Mouse (Mus musculus) midbrain, embryonic 15.5 days (tissue): ENCODE measurements around the gene Gtse1. TPM values are rescaled to one million over a fixed set of nuclear protein-coding genes. Genes with fewer than 3 reads are reported as not detected.

ENCODE experiments used
- ATAC-seq: fragments of 200-750 bp; cut with Nextera tagmentation; replicated peaks from 2 replicates; pipeline ENCODE4 v1.8.0; 2017; ENCODE audit warnings: moderate TSS enrichment
- H3K27ac ChIP-seq: fragments of 300-500 bp; sonication (generic); 2 replicates; pipeline ENCODE4 v1.5.1; 2015; ENCODE audit warnings: mild to moderate bottlenecking, inconsistent platforms
- H3K27me3 ChIP-seq: fragments of 300-500 bp; sonication (generic); replicated peaks from 2 replicates; pipeline ENCODE4 v1.6.1; 2015; ENCODE audit warnings: inconsistent platforms
- H3K36me3 ChIP-seq: fragments of 300-500 bp; sonication (generic); replicated peaks from 2 replicates; pipeline ENCODE4 v1.6.1; 2015; ENCODE audit warnings: inconsistent platforms
- H3K4me1 ChIP-seq: fragments of 300-500 bp; sonication (generic); 2 replicates; pipeline ENCODE4 v1.6.1; 2015; ENCODE audit warnings: inconsistent platforms
- H3K4me2 ChIP-seq: fragments of 300-500 bp; sonication (generic); 2 replicates; pipeline ENCODE4 v1.6.1; 2015; ENCODE audit warnings: inconsistent platforms, mild to moderate bottlenecking, moderate library complexity
- H3K4me3 ChIP-seq: fragments of 300-500 bp; sonication (generic); 2 replicates; pipeline ENCODE4 v1.5.1; 2015; ENCODE audit warnings: mild to moderate bottlenecking, inconsistent platforms
- H3K9ac ChIP-seq: fragments of 300-500 bp; sonication (generic); 2 replicates; pipeline ENCODE4 v1.6.1; 2015; ENCODE audit warnings: mild to moderate bottlenecking, inconsistent platforms
- H3K9me3 ChIP-seq: fragments of 300-500 bp; sonication (generic); 2 replicates; pipeline ENCODE4 v1.6.1; 2016; ENCODE audit warnings: inconsistent platforms
- WGBS: fragments of 180-500 bp; shearing (Covaris S2); methylation state at CpG from one replicate; pipeline ENCODE4 v1.1.7; 2015; ENCODE audit warnings: mixed read lengths; 5-methylcytosine and 5-hydroxymethylcytosine counted together
- polyA plus RNA-seq: library from polyadenylated mRNA; unstranded; fragments of >200 nt; fragmentation: Nextera tagmentation; extraction: Ambion mirVana; gene quantifications from 2 replicates; pipeline ENCODE4 v1.2.1, GENCODE M21; 2015

The Gtse1 gene
- polyA plus RNA-seq, 1 experiment from 2014 or later = 4.2 TPM

GRCm38 (mm10) chr15:85908660-85909491 is 49.3 kb downstream of the Gtse1 start:
- no peaks in the 10 kb centered on the region for H3K27me3 ChIP-seq
- H3K9ac ChIP-seq = no peak overlapping the region
- no peaks in the 10 kb centered on the region for H3K9me3 ChIP-seq
- H3K4me2 ChIP-seq = no peak overlapping the region
- no peak overlapping the region for H3K27ac ChIP-seq
- H3K4me1 ChIP-seq = 0 out of 2 replicates have a peak, but pooled peaks cover 3% of the 10 kb centered on the region
- WGBS = 95% methylated on average over 7 of the region's 7 CpGs
- ATAC-seq = no peak
- H3K36me3 ChIP-seq = no peaks in the 10 kb centered on the region
- no peak overlapping the region for H3K4me3 ChIP-seq

- Histone ChIP-seq H3K36me3 (no peaks in the 10 kb centered on the region), H3K27ac (no peak overlapping the region), H3K4me2 (no peak overlapping the region), H3K27me3 (no peaks in the 10 kb centered on the region), H3K4me1 (0 out of 2 replicates have a peak, but pooled peaks cover 3% of the 10 kb centered on the region), H3K9me3 (no peaks in the 10 kb centered on the region), H3K4me3 (no peak overlapping the region), H3K9ac (no peak overlapping the region)
- WGBS = 94% methylated on average over 3 of the region's 3 CpGs
- no peak for ATAC-seq
These were observed 49.9 kb downstream of the Gtse1 start for GRCm38 (mm10) chr15:85909492-85909829.

GRCm38 (mm10) chr15:85909931-85910330 is 50.4 kb downstream of the Gtse1 start:
- Histone ChIP-seq H3K4me3 (no peak overlapping the region), H3K27ac (no peak overlapping the region), H3K9ac (no peak overlapping the region), H3K27me3 (no peaks in the 10 kb centered on the region), H3K36me3 (no peaks in the 10 kb centered on the region), H3K4me1 (0 out of 2 replicates have a peak, but pooled peaks cover 3% of the 10 kb centered on the region), H3K4me2 (no peak overlapping the region), H3K9me3 (no peaks in the 10 kb centered on the region)
- 65% methylated on average over 10 of the region's 10 CpGs for WGBS
- no peak for ATAC-seq

- WGBS = 39% methylated on average over 2 of the region's 2 CpGs
- Histone ChIP-seq H3K36me3 (no peaks in the 10 kb centered on the region), H3K27ac (no peak overlapping the region), H3K9ac (no peak overlapping the region), H3K27me3 (no peaks in the 10 kb centered on the region), H3K4me2 (no peak overlapping the region), H3K4me3 (no peak overlapping the region), H3K4me1 (0 out of 2 replicates have a peak, but pooled peaks cover 3% of the 10 kb centered on the region), H3K9me3 (no peaks in the 10 kb centered on the region)
- no peak for ATAC-seq
These were observed 54.1 kb downstream of the Gtse1 start for GRCm38 (mm10) chr15:85913605-85914004.

GRCm38 (mm10) chr15:85919191-85919891 is 59.8 kb downstream of the Gtse1 start:
- Histone ChIP-seq H3K27ac (no peak overlapping the region), H3K4me1 (no peaks in the 10 kb centered on the region), H3K27me3 (no peaks in the 10 kb centered on the region), H3K36me3 (no peaks in the 10 kb centered on the region), H3K4me3 (no peak overlapping the region), H3K4me2 (no peak overlapping the region), H3K9ac (no peak overlapping the region), H3K9me3 (no peaks in the 10 kb centered on the region)
- WGBS = 42% methylated on average over 8 of the region's 8 CpGs
- no peak for ATAC-seq

GRCm38 (mm10) chr15:85919892-85920248 is 60.3 kb downstream of the Gtse1 start:
- Histone ChIP-seq H3K4me2 (no peak overlapping the region), H3K36me3 (no peaks in the 10 kb centered on the region), H3K9me3 (no peaks in the 10 kb centered on the region), H3K4me3 (no peak overlapping the region), H3K4me1 (no peaks in the 10 kb centered on the region), H3K9ac (no peak overlapping the region), H3K27ac (no peak overlapping the region), H3K27me3 (no peaks in the 10 kb centered on the region)
- no peak for ATAC-seq
- WGBS = 57% methylated on average over 8 of the region's 8 CpGs

- Histone ChIP-seq H3K9ac (no peak overlapping the region), H3K4me1 (no peaks in the 10 kb centered on the region), H3K27ac (no peak overlapping the region), H3K27me3 (no peaks in the 10 kb centered on the region), H3K4me3 (no peak overlapping the region), H3K4me2 (no peak overlapping the region), H3K36me3 (no peaks in the 10 kb centered on the region), H3K9me3 (no peaks in the 10 kb centered on the region)
- no peak for ATAC-seq
- WGBS = 95% methylated on average over 11 of the region's 11 CpGs
These were observed 62.3 kb downstream of the Gtse1 start for GRCm38 (mm10) chr15:85921855-85922254.

Other genes starting within 250 kb of the Gtse1 start
- 1.3 and 2.2 TPM in 2 replicates for gene Ppara, start 124.8 kb upstream of the Gtse1 start, polyA plus RNA-seq
- gene Cdpf1, start 48.0 kb upstream of the Gtse1 start, polyA plus RNA-seq = 21.3 and 25.6 TPM in 2 replicates
- 0.05 and 0.10 TPM in 2 replicates for gene Pkdrej, start 38.0 kb upstream of the Gtse1 start, polyA plus RNA-seq
- gene Ttc38, start 27.4 kb upstream of the Gtse1 start, polyA plus RNA-seq = 3.3 and 3.6 TPM in 2 replicates
- gene Trmu, start 19.6 kb downstream of the Gtse1 start, polyA plus RNA-seq = 58.8 and 63.4 TPM in 2 replicates
- gene Celsr1, start 174.0 kb downstream of the Gtse1 start, polyA plus RNA-seq = 1.6 and 2.2 TPM in 2 replicates
- 41.0 and 41.7 TPM in 2 replicates for gene Gramd4, start 197.9 kb downstream of the Gtse1 start, polyA plus RNA-seq